Mouse (Mus musculus) right cerebral cortex, postnatal 4 days (tissue): Measurements from ENCODE around the gene Prdm4.
A peak's percentile ranks its signal among the peaks of the same experiment; 100 is the strongest.

ENCODE experiments used
- DNase-seq: peaks from one replicate; pipeline ENCODE4 v3.0.0-alpha.2; 2022

Prdm4 gene

DNA sequence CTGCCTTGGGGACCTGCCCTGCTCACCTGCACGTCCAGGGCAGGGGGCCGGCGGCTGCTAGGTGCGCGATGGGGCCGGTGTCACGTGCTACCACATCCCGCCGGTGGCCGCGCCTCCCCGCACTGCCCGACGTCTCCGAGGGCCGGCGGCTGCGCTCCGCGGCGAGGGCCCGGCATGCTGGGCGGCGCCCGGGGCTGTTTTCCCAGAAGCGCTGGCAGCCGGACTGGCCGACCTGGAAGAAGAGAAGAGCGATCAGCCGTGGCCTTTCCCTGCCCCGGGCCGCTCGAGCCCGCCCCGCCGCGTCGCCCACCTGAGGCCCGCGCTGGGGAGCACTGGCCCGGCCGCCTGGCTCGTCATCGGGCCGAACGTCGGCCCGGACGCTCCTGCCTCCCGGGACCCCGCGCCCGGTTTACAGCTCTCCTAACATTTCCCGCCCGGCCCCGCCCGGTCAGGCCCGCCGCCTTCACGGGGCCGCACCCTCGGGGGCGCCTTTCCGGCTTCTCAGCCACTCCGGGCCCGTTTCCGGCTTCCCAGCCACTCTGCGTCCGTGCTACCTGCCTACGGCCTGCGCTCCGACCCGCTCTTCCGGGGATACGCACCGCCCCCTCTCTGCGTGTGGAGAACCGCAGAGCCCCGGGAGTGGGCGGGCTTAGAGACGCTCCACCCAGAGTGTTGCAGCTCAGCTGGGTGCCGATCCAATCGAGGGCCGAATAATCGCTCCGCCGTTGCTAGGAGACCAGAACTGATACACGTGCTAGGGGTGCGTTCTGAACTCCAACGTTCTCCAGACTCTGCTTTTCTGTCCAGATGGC, at the start of gene Prdm4:
Prdm4 (minus strand) TSS at position 645 of the 812 bp plus-strand sequence.
- peak; percentile 93 for DNase-seq

DNA sequence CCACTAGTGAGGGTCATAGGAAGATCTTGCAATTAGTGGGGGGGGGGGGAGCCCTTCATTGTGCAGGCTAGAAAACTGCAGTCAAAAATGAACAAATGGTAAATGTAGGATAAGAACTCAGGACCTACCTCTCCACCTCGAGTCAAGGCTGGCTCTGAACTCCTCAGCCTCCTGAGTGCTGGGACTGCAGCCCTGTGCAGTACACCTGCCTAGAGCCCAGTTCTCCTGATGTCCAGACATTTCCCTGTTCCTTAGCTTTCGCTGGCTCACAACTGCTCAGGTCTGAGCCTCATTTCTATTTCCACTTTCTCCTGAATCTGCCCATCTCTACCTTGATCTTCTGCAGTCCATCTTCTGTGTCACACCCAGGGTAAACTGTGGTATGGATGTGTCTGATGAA, 49.5 kb upstream of the Prdm4 start:
- no peak for DNase-seq

DNA sequence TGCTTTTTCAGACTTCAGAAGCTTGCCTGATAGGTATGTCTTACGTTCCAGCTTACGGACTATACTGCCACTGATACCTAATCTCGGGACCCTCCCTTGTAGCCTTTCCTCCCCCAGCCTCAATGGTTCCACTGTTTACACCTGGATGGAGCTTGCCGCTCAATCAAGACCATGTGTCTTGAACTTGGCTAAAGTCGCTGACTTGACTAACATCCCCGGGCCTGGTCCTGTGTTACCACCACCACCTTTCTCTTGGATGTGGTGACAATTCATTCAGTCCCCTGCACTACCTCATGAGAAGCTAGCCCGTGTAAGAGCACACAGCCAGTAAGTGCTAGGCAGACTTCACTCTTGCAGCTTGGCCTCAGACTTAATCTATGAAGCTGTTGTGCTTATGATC, 47.4 kb upstream of the Prdm4 start:
- DNase-seq, result no peak

DNA sequence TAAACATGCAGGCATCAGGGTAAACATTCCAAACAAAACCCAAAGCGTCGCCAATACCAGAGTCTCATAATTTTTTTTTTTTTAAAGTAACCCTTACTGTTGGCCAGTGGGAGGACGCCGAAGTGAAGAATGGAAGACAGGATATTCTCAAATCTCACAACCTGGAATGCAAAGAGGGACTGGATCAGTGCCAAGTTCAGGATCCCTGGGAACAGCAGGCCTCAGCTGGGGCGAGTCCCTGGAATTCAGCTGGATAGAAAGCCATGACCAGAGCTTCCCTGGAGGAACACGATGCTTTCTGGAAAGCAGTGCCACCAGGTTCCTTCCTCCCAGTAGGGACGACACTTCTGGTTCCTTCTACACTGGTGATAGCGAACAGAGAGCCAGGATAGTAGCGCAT, 46.0 kb upstream of the Prdm4 start:
- DNase-seq, result no peak

DNA sequence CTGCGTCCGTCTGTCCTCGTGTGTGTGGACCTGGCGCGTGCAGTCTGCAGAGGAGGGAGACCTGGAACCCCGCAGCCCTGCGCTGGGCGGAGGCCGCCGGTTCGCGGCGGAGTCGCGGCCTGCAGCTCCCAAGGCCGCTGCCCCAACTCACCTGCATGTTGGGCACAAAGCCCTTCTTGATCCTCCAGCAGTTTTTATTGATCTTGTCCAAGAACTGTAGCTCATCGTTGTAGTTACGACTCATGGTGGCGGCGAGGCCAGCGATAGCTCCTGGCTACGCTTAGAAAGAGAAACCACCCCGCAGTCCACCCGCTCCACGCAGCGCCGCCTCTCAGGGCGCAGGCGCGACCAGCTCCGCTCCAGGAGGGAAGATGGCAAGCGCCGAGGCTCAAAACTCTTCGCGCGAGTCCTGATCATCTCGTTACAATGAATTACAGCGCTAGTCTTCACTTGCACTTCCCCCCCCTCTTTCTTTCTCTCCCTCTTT, 40.6 kb upstream of the Prdm4 start, which contains the start of gene Rtcb:
Rtcb (minus strand) TSS at position 360 of the 487 bp plus-strand sequence.
- DNase-seq, result peak; percentile 100

DNA sequence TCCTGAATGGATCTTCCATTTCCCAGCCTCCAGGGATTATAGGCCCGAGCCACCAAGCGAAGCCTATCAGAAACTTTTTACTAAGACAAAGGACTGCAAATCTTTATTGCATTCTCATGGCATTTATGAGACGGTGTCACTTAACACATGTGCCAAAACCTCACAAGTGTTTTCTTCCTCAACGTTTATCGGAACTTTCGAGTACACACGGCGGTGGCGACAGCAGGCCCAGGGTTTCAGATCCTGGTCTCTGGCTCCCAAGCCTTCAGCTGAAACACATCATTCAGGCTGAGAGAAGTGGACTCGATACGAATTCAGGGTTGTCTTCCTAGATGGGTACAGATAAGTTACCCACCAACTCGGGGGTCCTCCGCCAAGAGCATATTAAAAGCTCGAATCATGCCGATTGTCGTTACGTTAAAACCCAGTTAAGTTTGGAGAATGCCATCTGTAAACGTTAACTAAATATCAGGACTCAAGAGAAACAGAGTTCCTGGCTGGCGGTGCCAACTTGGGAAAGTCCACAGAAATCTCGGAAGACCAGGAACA, 40.0 kb upstream of the Prdm4 start:
- no peak for DNase-seq

DNA sequence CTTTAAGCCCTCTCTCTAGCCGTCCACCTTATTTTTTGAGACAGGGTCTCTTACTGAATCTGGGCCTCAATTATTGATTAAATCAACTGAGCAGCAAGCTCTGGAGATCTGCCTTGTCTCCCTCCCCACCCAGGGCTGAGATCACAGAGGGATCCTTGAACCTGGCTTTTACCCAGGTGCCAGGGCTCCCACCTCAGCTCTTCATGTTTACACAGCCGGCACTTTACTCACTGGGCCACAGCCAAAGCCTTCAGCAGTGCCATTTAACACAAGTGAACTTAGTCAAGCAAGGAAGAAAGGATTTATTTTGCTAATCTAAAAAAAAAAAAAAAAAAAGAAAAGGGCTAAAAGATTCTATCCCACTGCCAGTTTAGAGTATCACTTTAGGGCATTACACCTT, 37.5 kb upstream of the Prdm4 start:
- no peak for DNase-seq

DNA sequence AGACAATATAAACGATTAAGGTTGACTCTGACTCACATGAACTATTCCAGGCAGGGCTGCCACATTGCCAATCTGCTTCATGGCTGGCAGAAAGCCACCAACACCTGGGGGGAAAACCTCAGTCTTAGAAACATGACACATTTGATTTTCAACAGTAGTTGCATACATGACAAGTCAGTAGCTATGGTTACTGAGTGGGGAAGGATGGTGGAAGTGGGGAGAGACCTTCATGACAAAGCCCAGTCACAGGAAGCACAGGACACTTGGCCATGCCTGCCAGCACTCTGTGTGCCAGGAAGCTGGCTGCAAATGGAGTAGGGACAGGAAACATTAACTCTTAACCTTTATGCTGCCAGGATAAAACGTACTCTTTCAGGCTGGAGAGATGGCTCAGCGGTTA, 36.5 kb upstream of the Prdm4 start:
- no peak for DNase-seq

DNA sequence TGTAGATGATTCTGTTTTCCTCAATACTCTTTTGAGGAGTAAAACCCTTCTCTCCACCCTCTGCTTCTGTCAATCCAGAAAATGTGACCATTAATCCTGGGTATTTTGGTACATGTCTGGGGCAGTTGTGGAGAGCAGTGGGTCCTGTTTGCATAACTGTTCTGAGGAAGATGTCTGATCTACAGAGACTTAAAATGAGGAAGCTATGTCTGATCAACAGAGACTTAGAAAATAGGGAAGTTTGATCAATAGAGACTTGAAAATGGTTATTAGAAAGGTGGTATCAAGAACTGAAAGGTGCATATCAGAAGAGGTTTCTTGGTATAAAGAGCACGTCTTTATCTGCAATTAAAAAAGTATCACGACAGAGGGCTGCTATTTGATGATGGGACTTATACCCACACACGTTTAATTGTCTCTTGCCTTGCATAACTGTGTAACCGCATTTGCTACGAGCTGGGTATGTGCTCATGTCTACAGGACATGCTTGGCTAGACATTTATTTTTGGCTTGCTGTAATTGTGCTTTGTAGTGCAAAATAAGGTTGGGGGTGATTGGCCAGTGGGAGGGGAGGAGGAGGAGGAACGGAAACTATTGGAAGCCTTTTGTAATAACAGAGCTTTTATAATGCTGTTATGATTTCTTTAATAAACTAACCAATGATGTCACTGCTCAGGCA, 35.0 kb upstream of the Prdm4 start:
- no peak for DNase-seq

DNA sequence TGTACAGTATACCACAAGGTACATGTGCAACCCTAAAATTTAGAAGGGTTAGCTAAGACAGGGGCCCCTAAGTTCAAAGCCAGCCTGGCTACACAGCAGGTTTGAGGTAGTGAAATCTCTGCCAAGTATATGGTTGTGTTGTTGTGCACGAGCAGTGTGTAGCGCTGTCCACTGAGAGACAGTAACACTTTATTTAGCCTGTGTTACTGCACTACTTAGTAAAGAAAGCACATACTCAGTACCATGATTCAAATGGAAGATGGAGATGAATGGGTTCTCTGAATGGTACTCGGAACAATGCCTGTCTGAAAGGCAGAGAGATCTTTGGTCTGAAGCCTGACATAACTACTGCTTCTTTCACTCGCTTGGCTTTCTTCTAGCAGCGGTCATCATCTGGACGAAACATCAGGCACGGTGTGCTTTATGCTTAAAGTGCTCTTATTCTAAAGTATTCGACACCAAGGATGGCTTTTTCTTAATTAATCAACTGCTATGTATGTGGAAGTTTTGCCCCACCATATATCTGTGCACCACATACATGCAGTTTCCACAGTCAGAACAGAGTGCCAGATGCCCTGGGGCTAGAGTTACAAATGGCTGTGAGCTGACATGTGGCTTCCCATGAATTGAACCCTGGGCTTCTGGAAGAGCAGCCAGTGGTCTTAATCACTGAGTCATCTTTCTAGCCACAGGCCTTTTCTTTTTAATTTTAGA, 31.7 kb upstream of the Prdm4 start:
- DNase-seq, result no peak

DNA sequence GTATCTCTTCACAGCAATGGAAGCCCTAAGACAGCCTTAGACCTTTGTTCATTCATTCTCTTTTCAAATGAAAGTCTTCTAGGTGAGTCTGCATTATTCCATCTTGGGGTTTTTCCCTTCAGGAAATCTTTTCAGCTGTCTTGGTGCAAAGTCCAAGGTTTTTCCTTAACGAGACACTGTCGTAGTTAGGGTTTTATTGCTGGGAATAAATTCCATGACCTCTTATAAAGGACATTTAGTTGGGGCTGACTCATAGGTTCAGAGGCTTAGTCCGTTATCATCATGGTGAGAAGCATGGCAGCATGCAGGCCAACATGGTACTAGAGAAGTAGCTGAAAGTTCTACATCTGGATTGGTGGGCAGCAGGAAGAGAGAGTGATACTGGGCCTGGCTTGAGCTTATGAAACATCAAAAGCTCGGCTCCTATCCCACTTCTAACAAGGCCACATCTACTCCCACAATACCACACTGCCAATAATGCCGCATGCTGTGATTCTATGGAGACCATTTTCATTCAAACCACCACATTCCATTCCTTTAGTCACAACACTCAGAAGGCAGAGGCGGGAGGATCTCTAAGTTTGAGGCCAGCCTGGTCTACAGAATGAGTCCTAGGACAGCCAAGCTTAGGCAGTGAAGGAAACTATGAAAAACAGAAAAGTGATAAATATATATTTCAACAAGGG, 19.5 kb upstream of the Prdm4 start:
- no peak for DNase-seq

DNA sequence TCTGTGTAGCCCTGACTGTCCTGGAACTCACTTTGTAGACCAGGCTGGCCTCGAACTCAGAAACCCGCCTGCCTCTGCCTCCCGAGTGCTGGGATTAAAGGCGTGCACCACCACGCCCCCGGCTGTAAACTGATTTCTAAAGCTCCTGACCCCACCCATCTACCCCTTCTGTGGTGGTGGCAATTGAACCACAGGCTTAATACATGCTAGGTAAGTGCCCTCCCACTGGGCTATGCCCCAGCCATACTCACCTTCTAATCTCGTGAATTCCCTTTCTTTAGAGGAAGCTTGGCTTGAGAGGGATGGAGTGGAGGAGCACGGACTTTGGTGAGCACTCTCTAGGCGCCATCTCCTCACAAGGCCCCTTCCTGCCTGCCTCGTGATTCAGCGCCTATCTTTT, 13.0 kb upstream of the Prdm4 start:
- DNase-seq, result no peak

DNA sequence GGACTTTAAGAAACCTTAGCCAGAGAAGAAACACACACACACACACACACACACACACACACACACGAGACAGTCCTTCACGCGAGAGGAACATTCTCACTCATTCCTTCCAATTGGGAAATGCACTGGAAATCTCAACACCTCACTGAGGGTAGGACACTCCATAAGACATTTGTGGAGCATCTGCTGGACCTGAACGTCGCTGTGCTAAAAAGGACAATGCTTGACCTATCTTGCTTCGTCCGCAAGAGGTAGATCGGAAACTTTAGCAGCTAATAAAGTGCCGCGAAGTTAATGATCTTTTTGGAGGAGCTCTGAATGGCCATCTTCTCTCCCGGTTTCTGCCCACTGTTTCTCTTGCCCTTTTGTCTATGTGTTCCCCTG, 12.3 kb upstream of the Prdm4 start:
- DNase-seq, result no peak

DNA sequence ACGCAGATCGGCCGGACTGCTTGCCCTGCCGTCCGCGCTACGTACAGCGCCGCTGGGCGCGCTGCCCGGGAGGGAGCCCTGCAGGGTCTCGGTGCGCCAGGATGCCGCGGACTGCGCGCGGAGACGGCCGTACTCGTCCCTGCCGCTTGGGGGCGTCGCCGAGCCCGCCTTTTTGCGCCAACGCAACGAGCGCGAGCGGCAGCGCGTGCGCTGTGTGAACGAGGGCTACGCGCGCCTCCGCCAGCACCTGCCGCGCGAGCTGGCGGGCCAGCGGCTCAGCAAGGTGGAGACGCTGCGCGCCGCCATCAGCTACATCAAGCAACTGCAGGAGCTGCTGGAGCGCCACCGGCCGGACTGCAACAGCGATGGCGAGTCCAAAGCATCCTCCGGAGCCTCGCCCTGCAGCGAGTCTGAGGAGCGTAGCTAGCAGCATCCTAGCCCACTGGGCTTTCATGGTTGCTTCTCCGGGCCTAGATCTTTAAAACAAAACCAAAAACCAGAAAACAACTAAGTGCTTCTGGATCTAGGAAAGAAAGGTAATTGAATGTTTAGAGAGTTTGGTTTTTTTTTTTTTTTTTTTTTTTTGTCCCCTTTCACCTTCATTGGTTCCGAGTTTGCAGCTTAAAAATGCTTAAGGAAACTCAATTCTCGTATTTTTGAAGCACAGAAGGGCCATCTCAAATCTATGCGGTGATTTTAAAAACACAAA, 11.7 kb upstream of the Prdm4 start:
- DNase-seq, result peak; percentile 69

DNA sequence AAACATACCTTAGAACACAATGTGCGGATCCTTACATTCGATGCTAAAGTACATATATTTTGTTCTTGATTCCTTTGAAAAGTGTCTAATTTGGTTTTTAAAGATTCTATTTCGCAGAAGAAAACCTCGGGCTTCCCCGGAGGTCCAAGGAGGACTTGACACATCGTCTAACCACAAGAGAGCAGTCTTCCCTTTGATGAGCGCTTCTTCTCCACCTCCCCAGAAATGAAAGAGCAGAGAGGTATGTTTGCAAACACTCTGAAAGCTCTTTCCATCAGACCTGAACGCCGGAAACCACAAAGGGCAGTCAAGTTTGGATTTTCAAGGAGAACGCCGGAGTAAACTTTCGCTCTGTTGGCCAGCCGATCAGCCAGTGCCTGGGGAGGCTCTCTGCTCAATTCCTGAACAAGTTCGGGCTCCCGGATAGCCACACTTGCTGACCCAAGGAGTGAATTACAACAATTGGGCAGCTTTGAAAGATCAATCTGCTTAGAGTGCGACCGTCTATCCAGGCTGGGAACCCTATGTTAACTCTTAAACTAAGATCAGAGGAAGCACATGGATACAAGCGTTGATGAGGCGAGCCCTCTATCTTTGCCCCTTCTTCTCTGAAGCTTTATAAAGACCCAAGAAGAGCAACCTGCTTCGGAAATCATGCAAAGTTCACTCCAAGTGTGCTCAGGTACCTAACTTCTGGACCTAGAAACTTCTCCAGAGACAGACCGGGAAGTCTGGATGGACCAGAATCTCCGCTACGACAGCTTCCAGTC, 10.9 kb upstream of the Prdm4 start, which contains the start of gene Ascl4:
Ascl4 (plus strand) TSS at position 6 of the 770 bp plus-strand sequence.
- no peak for DNase-seq

DNA sequence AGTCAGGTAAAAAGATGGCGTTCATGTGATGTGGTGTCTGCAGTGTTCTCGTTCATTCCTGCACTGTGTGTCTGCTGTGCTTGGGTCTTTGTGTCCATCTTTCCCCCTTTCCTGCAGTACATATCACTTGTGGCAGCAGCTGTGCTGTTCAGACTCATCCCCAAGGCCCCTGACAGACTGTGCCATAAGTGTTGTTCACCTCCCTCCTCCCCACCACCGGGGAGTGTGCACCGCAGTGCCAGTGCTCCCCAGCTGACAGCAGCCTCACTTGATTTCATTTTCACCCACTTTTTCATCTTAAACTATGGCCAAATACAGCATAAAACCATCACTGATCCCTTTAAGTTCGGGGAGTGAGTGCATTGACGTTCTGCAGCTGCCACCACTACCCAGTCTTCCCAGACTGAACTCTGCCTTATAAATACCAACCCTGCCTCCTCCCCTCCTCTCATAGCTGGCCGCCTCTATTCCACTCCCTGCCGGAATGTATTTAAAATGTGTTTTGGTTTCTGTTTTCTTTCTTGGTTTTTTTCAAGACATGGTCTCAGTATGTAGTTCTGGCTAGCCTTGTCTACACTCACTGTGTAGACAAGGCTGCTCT, 37.0 kb downstream of the Prdm4 start:
- no peak for DNase-seq

DNA sequence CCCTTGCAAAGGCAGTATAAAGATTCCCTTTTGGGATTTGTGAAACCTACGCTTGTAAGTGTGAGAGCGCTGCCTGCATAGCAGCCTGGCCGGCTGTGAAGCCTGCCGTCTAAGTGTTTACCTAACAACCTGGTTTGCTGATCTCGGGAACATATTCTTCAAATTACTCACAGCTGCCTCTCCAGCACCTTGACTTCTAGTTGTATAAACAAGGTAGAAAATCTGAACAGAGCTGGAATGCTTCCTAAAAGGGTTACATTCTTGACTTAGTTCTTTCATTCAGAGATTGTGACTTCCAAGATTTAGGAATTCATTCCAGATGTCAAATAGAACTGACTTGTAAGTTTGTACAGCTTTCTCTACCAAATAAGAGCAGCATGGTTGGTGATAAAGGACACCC, 41.1 kb downstream of the Prdm4 start:
- no peak for DNase-seq

DNA sequence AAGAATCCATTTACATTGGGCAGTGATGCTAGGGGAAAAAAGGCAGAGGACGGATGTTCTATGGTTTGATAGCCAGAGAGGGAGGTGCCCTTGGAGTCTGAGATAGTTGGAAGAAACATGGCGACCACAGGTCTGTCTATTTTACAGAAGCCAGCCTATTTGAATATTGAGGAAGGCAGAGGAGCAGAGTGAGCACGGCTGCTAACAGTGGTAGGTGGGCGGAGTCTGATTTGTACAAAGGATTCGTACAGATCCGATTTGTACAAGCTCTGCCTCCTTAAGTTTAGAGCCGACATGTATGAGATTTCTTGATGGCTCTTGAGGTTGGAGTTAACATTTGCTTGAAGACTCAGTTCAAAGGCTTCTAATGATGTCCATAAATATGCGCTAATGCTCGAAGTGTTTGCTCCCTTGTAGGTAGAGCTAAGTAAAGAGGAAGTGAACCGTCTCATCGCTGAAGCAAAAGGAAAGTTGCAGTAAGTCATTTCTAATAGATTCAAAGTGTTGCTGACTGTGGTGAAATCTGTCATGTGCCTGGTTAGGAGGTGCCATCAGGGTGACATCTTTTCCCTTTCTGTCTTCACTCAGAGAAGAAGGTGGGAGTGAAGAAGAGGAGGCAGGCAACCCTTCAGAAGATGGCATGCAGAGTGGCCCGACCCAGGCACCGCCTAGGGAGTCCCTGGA, 42.9 kb downstream of the Prdm4 start:
- no peak for DNase-seq

DNA sequence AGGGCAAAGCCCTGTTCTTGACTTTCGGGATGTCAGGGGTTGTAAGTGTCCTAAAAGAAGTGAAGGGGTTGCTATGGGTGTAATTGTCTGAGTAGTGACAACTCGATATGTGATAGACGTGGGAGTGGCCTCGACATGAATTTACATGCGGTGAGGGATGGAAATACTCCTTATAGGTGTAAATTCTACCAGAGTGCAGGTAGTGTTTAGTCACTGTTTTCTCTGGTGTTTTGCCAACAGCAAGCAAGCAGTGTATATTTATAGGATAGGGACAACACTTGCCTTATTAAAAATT, 44.5 kb downstream of the Prdm4 start:
- DNase-seq, result no peak
